Mouse (Mus musculus): ENCODE data around the gene Eif3c. TPM values are rescaled to one million over a fixed set of nuclear protein-coding genes. Genes with fewer than 3 reads are reported as not detected.

The Eif3c gene
- 178 and 194 TPM in 2 replicates for polyA plus RNA-seq (2015; fragmentation: Nextera tagmentation; extraction: Ambion mirVana)

DNA sequence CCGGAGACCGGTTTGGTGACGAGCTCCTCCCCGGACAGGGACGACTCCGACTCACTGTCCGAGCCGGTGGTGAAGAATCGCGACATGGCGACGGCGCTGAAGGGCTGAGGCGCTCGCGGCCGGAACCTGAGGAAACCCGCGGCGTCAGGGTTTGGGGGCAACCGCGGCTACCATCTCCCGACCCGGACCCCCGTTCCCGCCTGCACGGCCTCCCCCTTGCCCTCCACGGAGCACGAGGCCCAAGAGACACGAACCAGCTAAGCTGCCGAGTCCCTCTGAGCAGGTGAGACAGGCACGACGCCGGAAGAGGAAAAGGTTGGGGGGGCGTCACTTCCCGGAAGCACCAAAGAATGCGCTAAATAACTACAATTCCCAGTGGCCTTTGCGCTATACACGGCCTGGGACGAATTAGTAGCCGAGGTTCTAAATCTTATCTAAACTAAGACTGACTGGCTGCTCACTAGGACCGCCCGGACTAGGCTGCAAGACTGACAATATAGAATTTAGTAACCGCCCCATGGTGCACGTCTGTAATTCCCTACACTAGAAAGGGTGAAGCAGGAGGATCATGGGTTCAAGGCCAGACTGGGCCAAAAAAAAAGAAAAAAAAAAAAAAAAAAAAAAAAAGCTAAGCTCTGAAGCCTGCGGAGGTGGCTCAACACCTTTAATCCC lies at the start of gene Eif3c:
TSS of gene Eif3c (minus strand) at position 318 of the 672 bp plus-strand sequence.
- peak; percentile 94 for ATAC-seq (ENCODE audit: low FRiP score)

DNA sequence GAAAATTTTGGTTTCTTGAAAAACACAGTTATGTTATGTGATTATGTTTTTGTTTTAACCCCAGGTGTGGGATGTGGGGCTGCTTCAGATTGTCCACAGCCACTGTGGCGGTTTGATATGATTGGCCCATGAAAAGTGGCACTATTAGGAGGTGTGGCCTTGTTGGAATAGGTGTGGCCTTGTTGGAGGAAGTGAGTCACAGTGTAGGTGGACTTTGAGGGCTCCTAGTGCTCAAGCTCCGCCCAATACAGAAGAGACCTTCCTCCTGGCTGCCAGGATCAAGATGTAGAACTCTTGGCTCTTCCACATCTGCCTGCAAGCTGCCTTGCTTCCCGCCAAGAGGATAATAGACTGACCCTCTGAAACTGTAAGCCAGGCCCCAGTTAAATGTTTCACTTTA lies 46.5 kb upstream of the Eif3c start:
- Histone ChIP-seq H3K4me3 (replicated peaks) (no peak overlapping the region), H3K36me3 (no peaks in the 10 kb centered on the region), H3K4me1 (no peaks in the 10 kb centered on the region), H3K9ac (replicated peaks) (no peak overlapping the region), H3K4me2 (no peak overlapping the region), H3K9me3 (replicated peaks) (no peaks in the 10 kb centered on the region), H3K27me3 (replicated peaks) (no peaks in the 10 kb centered on the region), H3K27ac (replicated peaks) (no peak overlapping the region)
- no peak for ATAC-seq (ENCODE audit: low FRiP score)
- WGBS: 72% methylated on average over 3 of the region's 3 CpGs

More for the DNA sequence above, at the start of gene Eif3c:
- under 1% methylated on average over 46 of the region's 46 CpGs for WGBS
- Histone ChIP-seq H3K4me1 (peaks cover 9% of the 10 kb centered on the region), H3K36me3 (peaks cover 35% of the 10 kb centered on the region), H3K4me2 (peak within 1 kb of the TSS; percentile 80), H3K4me3 (replicated peaks) (peak within 1 kb of the TSS; percentile 96), H3K9me3 (replicated peaks) (no peaks in the 10 kb centered on the region), H3K27me3 (replicated peaks) (no peaks in the 10 kb centered on the region), H3K27ac (replicated peaks) (peak within 1 kb of the TSS; percentile 79), H3K9ac (replicated peaks) (peak within 1 kb of the TSS; percentile 78)

DNA sequence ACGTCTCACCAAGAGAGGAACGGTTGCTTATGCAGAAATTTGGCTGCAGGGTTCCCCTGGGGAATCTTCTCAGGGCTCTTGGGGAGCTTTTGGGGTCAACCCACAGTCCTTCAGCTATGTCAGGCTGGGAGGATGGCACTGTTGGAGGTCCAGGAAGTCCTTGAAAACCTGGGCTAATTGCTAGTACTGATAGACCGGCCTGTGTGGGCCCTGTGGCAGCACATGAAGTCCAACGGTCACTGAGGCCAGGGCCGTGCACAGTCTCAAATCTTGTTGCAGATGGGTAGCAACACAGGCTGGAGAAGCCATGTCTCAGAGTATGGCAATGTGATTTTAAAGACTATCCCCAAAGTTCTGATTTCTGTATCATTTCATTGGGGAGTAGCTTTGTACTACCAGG lies 41.6 kb upstream of the Eif3c start:
- H3K4me1 ChIP-seq: no peaks in the 10 kb centered on the region
- ATAC-seq (ENCODE audit: low FRiP score): no peak
- H3K27me3 ChIP-seq (replicated peaks): no peaks in the 10 kb centered on the region
- H3K9ac ChIP-seq (replicated peaks): no peak overlapping the region
- no peak overlapping the region for H3K4me2 ChIP-seq
- no peaks in the 10 kb centered on the region for H3K9me3 ChIP-seq (replicated peaks)
- 85% methylated on average over 5 of the region's 5 CpGs for WGBS
- H3K36me3 ChIP-seq: no peaks in the 10 kb centered on the region
- H3K27ac ChIP-seq (replicated peaks): no peak overlapping the region
- H3K4me3 ChIP-seq (replicated peaks): no peak overlapping the region

DNA sequence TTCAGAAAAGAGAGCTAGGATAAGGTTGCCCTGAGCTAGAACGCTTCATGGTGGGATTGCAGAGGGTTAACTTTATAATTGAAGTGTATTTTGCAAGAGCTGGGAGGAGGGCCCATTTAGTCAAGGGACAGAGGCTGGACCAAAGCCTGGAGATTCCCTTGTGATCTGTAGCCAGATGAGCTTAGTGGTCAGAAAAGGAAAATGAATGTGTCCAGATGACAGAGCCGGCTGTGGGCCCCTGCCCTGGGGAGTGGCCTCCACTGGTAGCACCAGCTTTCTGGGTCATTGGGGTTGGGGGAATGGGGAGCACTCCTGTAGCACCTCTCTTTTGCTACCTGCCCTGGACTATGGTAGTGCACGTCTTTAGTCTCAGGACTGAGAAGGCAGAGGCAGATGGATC lies 40.9 kb upstream of the Eif3c start:
- no peak overlapping the region for H3K9ac ChIP-seq (replicated peaks)
- no peaks in the 10 kb centered on the region for H3K4me1 ChIP-seq
- no peaks in the 10 kb centered on the region for H3K36me3 ChIP-seq
- no peaks in the 10 kb centered on the region for H3K9me3 ChIP-seq (replicated peaks)
- ATAC-seq (ENCODE audit: low FRiP score): no peak
- 71% methylated on average over 3 of the region's 3 CpGs for WGBS
- H3K4me2 ChIP-seq: no peak overlapping the region
- no peaks in the 10 kb centered on the region for H3K27me3 ChIP-seq (replicated peaks)
- H3K4me3 ChIP-seq (replicated peaks): no peak overlapping the region
- no peak overlapping the region for H3K27ac ChIP-seq (replicated peaks)

DNA sequence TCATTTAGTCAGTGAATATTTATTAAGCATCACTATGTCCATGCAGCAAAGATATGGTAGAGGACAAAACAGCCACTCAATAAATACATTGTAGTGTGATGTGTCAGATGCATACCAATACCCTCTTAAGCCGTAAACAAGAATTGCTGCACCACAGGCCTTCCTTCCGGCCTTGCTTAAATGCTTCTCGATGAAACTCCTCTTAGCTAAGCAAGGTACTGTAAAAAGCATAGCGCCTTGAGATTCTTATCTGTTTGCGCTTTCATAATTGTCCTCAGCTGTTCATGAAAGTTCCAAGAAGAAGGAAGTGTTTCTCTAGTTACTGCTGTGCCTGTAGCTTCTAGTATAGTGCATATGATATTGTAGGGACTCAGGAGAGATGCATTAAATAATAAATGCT lies 40.4 kb upstream of the Eif3c start:
- Histone ChIP-seq H3K4me3 (replicated peaks) (no peak overlapping the region), H3K9me3 (replicated peaks) (no peaks in the 10 kb centered on the region), H3K36me3 (no peaks in the 10 kb centered on the region), H3K27ac (replicated peaks) (no peak overlapping the region), H3K9ac (replicated peaks) (no peak overlapping the region), H3K4me1 (no peaks in the 10 kb centered on the region), H3K27me3 (replicated peaks) (no peaks in the 10 kb centered on the region), H3K4me2 (no peak overlapping the region)
- WGBS: 70% methylated on average over 5 of the region's 5 CpGs
- no peak for ATAC-seq (ENCODE audit: low FRiP score)

DNA sequence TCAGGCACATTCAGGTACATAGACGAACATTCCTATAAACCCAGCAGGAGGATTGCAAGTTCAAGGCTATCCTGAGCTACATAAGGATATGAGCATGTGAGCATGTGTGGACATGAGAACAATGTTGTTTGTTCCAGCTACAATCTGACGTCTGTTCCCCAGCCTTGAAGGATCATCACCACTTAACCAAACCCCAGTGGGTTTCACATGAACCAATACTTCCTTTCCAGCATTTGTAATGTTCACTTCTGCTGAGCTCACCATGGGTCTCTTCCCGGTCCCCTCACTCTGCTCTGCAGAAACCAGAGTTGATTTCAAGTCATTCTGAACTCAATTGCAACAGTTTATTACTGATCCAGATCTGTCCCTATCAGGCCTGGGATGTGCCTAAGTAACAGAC lies 36.4 kb upstream of the Eif3c start:
- Histone ChIP-seq H3K9me3 (replicated peaks) (no peaks in the 10 kb centered on the region), H3K36me3 (no peaks in the 10 kb centered on the region), H3K27ac (replicated peaks) (no peak overlapping the region), H3K4me2 (no peak overlapping the region), H3K4me3 (replicated peaks) (no peak overlapping the region), H3K4me1 (no peaks in the 10 kb centered on the region), H3K27me3 (replicated peaks) (no peaks in the 10 kb centered on the region), H3K9ac (replicated peaks) (no peak overlapping the region)
- WGBS: 75% methylated on average over 3 of the region's 3 CpGs
- no peak for ATAC-seq (ENCODE audit: low FRiP score)

DNA sequence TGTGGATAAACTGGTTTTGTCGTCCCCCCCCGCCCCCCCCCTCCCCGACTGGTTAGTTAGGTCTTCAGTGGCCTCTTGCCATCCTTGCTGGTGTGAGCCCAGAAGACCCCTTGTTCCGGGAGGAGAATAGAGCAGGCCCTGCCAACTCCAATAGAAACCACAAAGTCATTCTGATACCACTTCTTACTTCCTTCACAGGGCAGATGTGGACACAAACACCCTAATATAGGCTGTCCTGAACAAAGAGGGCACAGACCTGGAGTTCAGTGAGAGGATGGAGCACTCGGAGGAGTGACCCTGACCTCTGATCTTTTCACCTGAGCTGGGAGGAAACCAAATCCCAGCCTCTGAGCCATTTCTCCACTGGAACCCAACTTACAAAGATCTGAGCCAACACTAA lies 35.7 kb upstream of the Eif3c start:
- H3K4me3 ChIP-seq (replicated peaks): no peak overlapping the region
- H3K4me2 ChIP-seq: no peak overlapping the region
- no peaks in the 10 kb centered on the region for H3K9me3 ChIP-seq (replicated peaks)
- H3K27ac ChIP-seq (replicated peaks): no peak overlapping the region
- no peaks in the 10 kb centered on the region for H3K4me1 ChIP-seq
- H3K27me3 ChIP-seq (replicated peaks): no peaks in the 10 kb centered on the region
- H3K9ac ChIP-seq (replicated peaks): no peak overlapping the region
- H3K36me3 ChIP-seq: no peaks in the 10 kb centered on the region
- no peak for ATAC-seq (ENCODE audit: low FRiP score)
- WGBS: 48% methylated on average over 5 of the region's 5 CpGs

DNA sequence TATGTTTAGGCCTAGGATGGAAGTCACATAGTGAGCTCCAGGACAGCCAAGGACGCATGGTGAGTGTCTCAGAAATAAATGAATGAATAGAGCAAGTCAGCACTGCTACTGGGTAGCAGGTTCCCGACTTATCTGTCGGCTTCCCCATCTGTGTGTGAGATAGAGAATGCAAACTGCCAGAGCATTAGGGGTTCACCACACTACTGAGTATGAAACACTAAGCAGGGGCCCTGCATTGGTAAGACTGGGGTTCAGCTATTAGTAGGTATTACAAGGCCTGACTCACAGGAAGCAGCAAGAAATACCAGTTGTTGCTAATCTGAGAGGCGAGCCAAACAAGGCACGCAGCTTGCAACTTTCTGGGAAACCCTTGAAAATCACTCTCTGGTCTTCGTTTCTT lies 32.7 kb upstream of the Eif3c start:
- Histone ChIP-seq H3K9ac (replicated peaks) (no peak overlapping the region), H3K4me1 (no peaks in the 10 kb centered on the region), H3K27me3 (replicated peaks) (no peaks in the 10 kb centered on the region), H3K4me3 (replicated peaks) (no peak overlapping the region), H3K9me3 (replicated peaks) (no peaks in the 10 kb centered on the region), H3K36me3 (no peaks in the 10 kb centered on the region), H3K27ac (replicated peaks) (no peak overlapping the region), H3K4me2 (no peak overlapping the region)
- no peak for ATAC-seq (ENCODE audit: low FRiP score)
- 83% methylated on average over 6 of the region's 6 CpGs for WGBS

DNA sequence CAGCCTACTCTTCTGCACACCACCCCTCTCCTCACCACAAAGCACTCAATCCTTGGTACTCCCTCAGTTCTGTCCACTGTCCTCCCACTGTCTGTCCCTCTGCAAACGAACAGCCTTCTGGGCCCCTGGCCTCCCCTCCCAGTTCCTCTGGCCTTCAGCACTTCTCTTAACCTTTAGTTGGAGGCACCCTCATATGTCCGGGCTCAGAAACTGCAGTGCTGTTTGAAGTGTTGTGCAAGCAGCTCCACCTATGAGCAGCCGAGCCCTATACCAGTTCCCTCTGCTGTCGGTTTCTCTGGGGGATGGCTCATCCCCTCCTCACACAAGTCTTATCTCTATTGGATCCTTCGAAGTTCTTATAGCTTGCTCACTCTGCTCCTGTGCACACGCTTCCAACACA lies 30.2 kb upstream of the Eif3c start:
- no peak overlapping the region for H3K4me2 ChIP-seq
- H3K4me1 ChIP-seq: no peaks in the 10 kb centered on the region
- 68% methylated on average over 6 of the region's 6 CpGs for WGBS
- 0 out of 2 replicates have a peak, but pooled peaks cover 6% of the 10 kb centered on the region for H3K27me3 ChIP-seq (replicated peaks)
- H3K36me3 ChIP-seq: no peaks in the 10 kb centered on the region
- no peaks in the 10 kb centered on the region for H3K9me3 ChIP-seq (replicated peaks)
- ATAC-seq (ENCODE audit: low FRiP score): no peak
- no peak overlapping the region for H3K4me3 ChIP-seq (replicated peaks)
- no peak overlapping the region for H3K9ac ChIP-seq (replicated peaks)
- H3K27ac ChIP-seq (replicated peaks): no peak overlapping the region

DNA sequence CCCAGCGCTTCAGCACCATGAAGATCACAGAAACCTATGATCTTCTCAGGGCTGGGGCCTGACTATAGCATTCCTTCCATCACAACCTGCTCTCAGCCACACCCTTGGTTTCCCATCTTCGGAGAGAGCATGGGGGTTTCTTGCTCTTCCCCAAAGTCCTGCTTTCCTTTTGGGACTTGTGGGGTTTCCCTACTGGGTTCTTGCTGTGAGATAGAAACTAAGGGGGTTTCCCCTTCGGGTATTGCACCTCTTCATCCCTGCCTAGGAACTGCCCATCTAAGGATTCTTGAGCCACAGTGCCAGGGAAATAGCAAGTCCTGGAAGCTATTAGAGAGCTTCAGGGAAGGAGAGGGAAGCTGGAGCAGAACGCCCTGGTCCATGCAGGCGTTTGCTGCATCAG lies 29.7 kb upstream of the Eif3c start:
- Histone ChIP-seq H3K36me3 (no peaks in the 10 kb centered on the region), H3K4me2 (no peak overlapping the region), H3K4me3 (replicated peaks) (no peak overlapping the region), H3K9me3 (replicated peaks) (no peaks in the 10 kb centered on the region), H3K27me3 (replicated peaks) (0 out of 2 replicates have a peak, but pooled peaks cover 6% of the 10 kb centered on the region), H3K9ac (replicated peaks) (no peak overlapping the region), H3K27ac (replicated peaks) (no peak overlapping the region), H3K4me1 (no peaks in the 10 kb centered on the region)
- 85% methylated on average over 5 of the region's 5 CpGs for WGBS
- no peak for ATAC-seq (ENCODE audit: low FRiP score)

DNA sequence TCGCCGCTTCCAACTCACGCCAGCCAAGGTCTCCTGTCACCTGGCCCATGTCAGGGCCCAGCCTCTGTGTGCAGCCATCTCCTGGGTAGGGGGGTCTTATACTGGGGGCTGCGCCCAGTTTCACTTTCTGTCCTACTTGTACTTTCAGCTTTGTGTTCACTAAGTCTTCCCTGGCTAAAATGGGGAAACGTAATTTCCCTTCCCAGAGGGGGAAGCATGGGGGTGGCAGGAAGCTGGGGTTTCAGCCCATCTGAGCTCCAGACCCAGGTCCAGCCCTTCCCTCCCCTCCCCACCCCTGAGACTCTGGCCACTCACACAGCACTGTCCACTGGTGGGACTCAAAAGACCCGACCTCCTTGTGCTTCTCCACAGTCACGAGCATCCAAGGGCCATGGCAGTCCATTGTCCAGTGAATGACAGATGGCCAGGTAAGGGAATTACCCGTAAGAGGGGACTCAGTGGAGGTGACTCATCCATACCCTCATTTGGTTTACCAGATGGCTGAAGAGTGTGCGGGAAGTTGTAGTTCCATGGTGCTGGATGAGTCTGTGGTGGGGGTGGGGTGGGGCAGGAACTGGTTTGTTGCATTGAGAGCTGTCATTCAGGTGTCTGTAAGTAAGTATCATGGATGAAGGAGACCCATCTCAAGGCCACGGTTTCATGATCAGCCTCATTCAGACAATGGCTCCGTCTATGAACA lies 28.8 kb upstream of the Eif3c start, which contains the start of gene Il27:
TSS of gene Il27 (minus strand) at position 80 of the 700 bp plus-strand sequence.
- no peak within 1 kb of the TSS for H3K9ac ChIP-seq (replicated peaks)
- no peak within 1 kb of the TSS for H3K4me3 ChIP-seq (replicated peaks)
- H3K4me1 ChIP-seq: no peaks in the 10 kb centered on the region
- H3K36me3 ChIP-seq: no peaks in the 10 kb centered on the region
- H3K27me3 ChIP-seq (replicated peaks): 0 out of 2 replicates have a peak, but pooled peaks cover 6% of the 10 kb centered on the region
- no peak within 1 kb of the TSS for H3K27ac ChIP-seq (replicated peaks)
- H3K9me3 ChIP-seq (replicated peaks): no peaks in the 10 kb centered on the region
- H3K4me2 ChIP-seq: no peak within 1 kb of the TSS
- 84% methylated on average over 11 of the region's 11 CpGs for WGBS
- no peak for ATAC-seq (ENCODE audit: low FRiP score)

DNA sequence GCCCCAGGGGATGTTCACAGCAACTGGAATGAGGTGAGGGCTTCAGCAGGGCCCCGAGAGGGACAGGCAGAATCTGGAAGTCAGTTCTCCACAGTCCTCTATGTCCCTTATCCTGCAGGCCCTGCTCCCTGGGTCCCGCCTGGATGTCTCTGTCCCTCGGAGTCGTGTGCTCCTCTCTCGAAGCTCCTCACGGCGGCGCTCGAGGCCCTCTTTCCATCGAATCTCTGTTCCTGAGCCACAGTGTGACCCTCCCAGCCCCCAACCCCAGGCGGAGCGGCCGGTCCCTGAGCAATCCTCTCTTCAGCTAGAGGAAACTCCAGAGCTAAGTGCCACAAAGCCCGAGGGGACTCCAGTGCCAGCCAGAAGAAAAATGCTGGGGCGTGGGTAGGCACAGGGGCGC lies 21.6 kb upstream of the Eif3c start:
- peaks cover 14% of the 10 kb centered on the region for H3K4me1 ChIP-seq
- ATAC-seq (ENCODE audit: low FRiP score): no peak
- H3K4me3 ChIP-seq (replicated peaks): no peak overlapping the region
- H3K27me3 ChIP-seq (replicated peaks): peaks cover 15% of the 10 kb centered on the region; the same call in 1 of the 2 replicates
- H3K4me2 ChIP-seq: peak overlapping the region; percentile 36
- WGBS: 4% methylated on average over 16 of the region's 16 CpGs
- no peaks in the 10 kb centered on the region for H3K9me3 ChIP-seq (replicated peaks)
- no peaks in the 10 kb centered on the region for H3K36me3 ChIP-seq
- no peak overlapping the region for H3K27ac ChIP-seq (replicated peaks)
- H3K9ac ChIP-seq (replicated peaks): 0 out of 2 replicates have a peak overlapping the region, but pooled peaks have one; percentile 17
